Mouse (Mus musculus) heart, embryonic 14.5 days (tissue): ENCODE measurements around the gene Ctrb1. TPM values are rescaled to one million over a fixed set of nuclear protein-coding genes. Genes with fewer than 3 reads are reported as not detected.

Experiments used
- ATAC-seq: fragments of 200-750 bp; cut with Nextera tagmentation; 2 replicates; pipeline ENCODE4 v1.8.0; 2017; ENCODE audit warnings: low read depth, moderate TSS enrichment; ENCODE audit not compliant: insufficient number of reproducible peaks, insufficient read depth, low FRiP score
- H3K27ac ChIP-seq, 2 experiments: fragments of 200-500 bp in 1 of 2; fragments of 300-500 bp in 1 of 2; sonication (generic) in 1 of 2; replicated peaks in 1 of 2; 2 replicates each; pipeline ENCODE4 v1.5.1; 2012 to 2014; ENCODE audit warnings: low read depth in 2 of 2, low read length in 2 of 2, control low read depth in 1 of 2, mild to moderate bottlenecking in 1 of 2, mixed read lengths in 1 of 2; ENCODE audit not compliant: control insufficient read depth in 1 of 2, insufficient read depth in 1 of 2
- H3K27me3 ChIP-seq: fragments of 300-500 bp; sonication (generic); 2 replicates; pipeline ENCODE4 v1.6.1; 2014; ENCODE audit warnings: mild to moderate bottlenecking, low read length, control low read depth; ENCODE audit not compliant: control insufficient read depth, insufficient read depth
- H3K36me3 ChIP-seq: fragments of 300-500 bp; sonication (generic); 2 replicates; pipeline ENCODE4 v1.6.1; 2014; ENCODE audit warnings: mild to moderate bottlenecking, control low read depth, low read length, mixed read lengths; ENCODE audit not compliant: control insufficient read depth, insufficient read depth
- H3K4me1 ChIP-seq, 2 experiments: fragments of 200-500 bp in 1 of 2; fragments of 300-500 bp in 1 of 2; sonication (generic) in 1 of 2; 2 replicates each; pipeline ENCODE4 v1.6.1; 2012 to 2014; ENCODE audit warnings: low read length in 2 of 2, control low read depth in 1 of 2, mixed read lengths in 1 of 2; ENCODE audit not compliant: control insufficient read depth in 2 of 2, insufficient read depth in 2 of 2
- H3K4me2 ChIP-seq: fragments of 300-500 bp; sonication (generic); 2 replicates; pipeline ENCODE4 v1.6.1; 2014; ENCODE audit warnings: mild to moderate bottlenecking, low read length
- H3K4me3 ChIP-seq, 2 experiments: fragments of 200-500 bp in 1 of 2; fragments of 300-500 bp in 1 of 2; sonication (generic) in 1 of 2; 2 replicates each; pipeline ENCODE4 v1.5.1; 2012 to 2014; ENCODE audit warnings: low read length in 2 of 2, mild to moderate bottlenecking in 2 of 2, control low read depth in 1 of 2, low read depth in 1 of 2, moderate library complexity in 1 of 2; ENCODE audit not compliant: control insufficient read depth in 1 of 2, insufficient read depth in 1 of 2
- H3K9ac ChIP-seq: fragments of 300-500 bp; sonication (generic); 2 replicates; pipeline ENCODE4 v1.6.1; 2014; ENCODE audit warnings: mild to moderate bottlenecking, low read length
- H3K9me3 ChIP-seq: fragments of 300-500 bp; sonication (generic); 2 replicates; pipeline ENCODE4 v1.6.1; 2016; ENCODE audit warnings: low read length, control low read depth; ENCODE audit not compliant: control insufficient read depth
- WGBS: fragments of 180-500 bp; shearing (Covaris S2); extraction: QIAGEN DNeasy Blood & Tissue Kit; methylation state at CpG from one replicate; pipeline ENCODE4 v1.1.7; 2014; 5-methylcytosine and 5-hydroxymethylcytosine counted together
- polyA plus RNA-seq: library from polyadenylated mRNA; unstranded; fragments of >200 nt; fragmentation: Nextera tagmentation; extraction: Ambion mirVana; gene quantifications from 2 replicates; pipeline ENCODE4 v1.2.1, GENCODE M21; 2014

The Ctrb1 gene
- polyA plus RNA-seq, 1 experiment from 2014 or later = not detected

GRCm38 (mm10) chr8:111734244-111734960 is 43.6 kb upstream of the Ctrb1 start:
- Histone ChIP-seq H3K4me2 (peak overlapping the region; percentile 48; the same call in 1 of the 2 replicates), H3K4me1 (peaks cover 69 to 86% of the 10 kb centered on the region in 2 experiments), H3K36me3 (0 out of 2 replicates have a peak, but pooled peaks cover 7% of the 10 kb centered on the region), H3K27me3 (no peaks in the 10 kb centered on the region), H3K9me3 (no peaks in the 10 kb centered on the region), H3K9ac (peak overlapping the region; percentile 52; the same call in 1 of the 2 replicates), H3K27ac (peak overlapping the region; percentile 79 to 83), H3K4me3 (no peak overlapping the region)
- ATAC-seq = no peak
- WGBS = 53% methylated on average over 6 of the region's 6 CpGs

GRCm38 (mm10) chr8:111733581-111734243 is 42.9 kb upstream of the Ctrb1 start:
- Histone ChIP-seq H3K27ac (peak overlapping the region; percentile 79 to 93), H3K4me2 (peak overlapping the region; percentile 71; the same call in 1 of the 2 replicates), H3K4me3 (no peak overlapping the region), H3K9ac (peak overlapping the region; percentile 96), H3K36me3 (0 out of 2 replicates have a peak, but pooled peaks cover 7% of the 10 kb centered on the region), H3K27me3 (no peaks in the 10 kb centered on the region), H3K9me3 (no peaks in the 10 kb centered on the region), H3K4me1 (peaks cover 68 to 86% of the 10 kb centered on the region in 2 experiments)
- WGBS = 13% methylated on average over 5 of the region's 5 CpGs
- ATAC-seq = no peak

GRCm38 (mm10) chr8:111732406-111733085 is 41.7 kb upstream of the Ctrb1 start:
- Histone ChIP-seq H3K9ac (peak overlapping the region; percentile 96), H3K4me3 (peak overlapping the region; percentile 32 to 89), H3K4me2 (peak overlapping the region; percentile 71), H3K9me3 (no peaks in the 10 kb centered on the region), H3K27ac (peak overlapping the region; percentile 79 to 93), H3K4me1 (peaks cover 76 to 90% of the 10 kb centered on the region in 2 experiments), H3K36me3 (peaks cover 10% of the 10 kb centered on the region; the same call in 1 of the 2 replicates), H3K27me3 (no peaks in the 10 kb centered on the region)
- WGBS = 14% methylated on average over 10 of the region's 10 CpGs
- no peak for ATAC-seq

- peak overlapping the region; percentile 79 to 93 for H3K27ac ChIP-seq
- H3K9me3 ChIP-seq = no peaks in the 10 kb centered on the region
- no peaks in the 10 kb centered on the region for H3K27me3 ChIP-seq
- peak overlapping the region; percentile 71 for H3K4me2 ChIP-seq
- H3K4me1 ChIP-seq = peaks cover 79 to 92% of the 10 kb centered on the region in 2 experiments
- H3K9ac ChIP-seq = peak overlapping the region; percentile 96
- ATAC-seq = peak; percentile 87
- WGBS = 0% methylated on average over 27 of the region's 41 CpGs
- H3K36me3 ChIP-seq = peaks cover 6% of the 10 kb centered on the region; the same call in 1 of the 2 replicates
- H3K4me3 ChIP-seq = peak overlapping the region; percentile 61 to 89
Measured at GRCm38 (mm10) chr8:111732004-111732403, 41.2 kb upstream of the Ctrb1 start.

GRCm38 (mm10) chr8:111731231-111731977 is 40.6 kb upstream of the Ctrb1 start:
- peaks cover 6% of the 10 kb centered on the region; the same call in 1 of the 2 replicates for H3K36me3 ChIP-seq
- peak overlapping the region; percentile 96 for H3K9ac ChIP-seq
- H3K4me3 ChIP-seq = peak overlapping the region; percentile 61 to 89
- H3K4me2 ChIP-seq = peak overlapping the region; percentile 71
- peaks cover 80 to 92% of the 10 kb centered on the region in 2 experiments for H3K4me1 ChIP-seq
- peak overlapping the region; percentile 76 to 93 for H3K27ac ChIP-seq
- WGBS = under 1% methylated on average over 38 of the region's 39 CpGs
- no peaks in the 10 kb centered on the region for H3K9me3 ChIP-seq
- no peaks in the 10 kb centered on the region for H3K27me3 ChIP-seq
- peak; percentile 10 for ATAC-seq

- WGBS = 10% methylated on average over 7 of the region's 7 CpGs
- Histone ChIP-seq H3K9me3 (no peaks in the 10 kb centered on the region), H3K27ac (peak overlapping the region; percentile 83 to 93), H3K4me3 (peak overlapping the region; percentile 61 to 89), H3K4me1 (peaks cover 74 to 90% of the 10 kb centered on the region in 2 experiments), H3K4me2 (peak overlapping the region; percentile 71), H3K9ac (peak overlapping the region; percentile 96), H3K27me3 (no peaks in the 10 kb centered on the region), H3K36me3 (peaks cover 3% of the 10 kb centered on the region; the same call in 1 of the 2 replicates)
- ATAC-seq = no peak
Measured at GRCm38 (mm10) chr8:111729233-111730170, 38.7 kb upstream of the Ctrb1 start.
